Mouse (Mus musculus): ENCODE results near the gene Gm11634. TPM values are rescaled to one million over a fixed set of nuclear protein-coding genes. Genes with fewer than 3 reads are reported as not detected.
"Not testable (repeated sequence)": the region's sequence is repeated elsewhere in the genome, so short reads cannot be mapped to it uniquely, and the experiment has no call there.

The Gm11634 gene
- polyA plus RNA-seq, 1 experiment from 2014 or later: 0.13 TPM

DNA sequence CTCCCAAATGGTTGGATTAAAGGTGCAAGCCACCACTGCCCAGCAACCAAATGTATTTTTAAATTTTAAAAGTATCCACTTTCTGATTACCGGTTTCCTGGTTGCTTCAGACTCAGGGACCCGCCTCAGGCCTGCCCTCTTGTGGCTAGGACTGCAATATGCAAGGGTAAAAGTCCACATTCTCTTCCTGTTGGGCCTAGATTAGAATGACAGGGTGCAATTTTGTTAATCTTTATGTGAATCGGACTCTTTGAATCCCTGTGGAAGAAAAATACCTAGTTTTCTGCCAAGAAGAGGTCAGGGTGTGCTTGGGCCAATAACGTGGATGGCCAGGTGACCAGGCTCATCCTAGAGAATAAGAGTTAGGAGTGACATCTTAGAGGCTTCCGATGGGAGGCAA lies 9.6 kb downstream of the Gm11634 start:
- no peaks in the 10 kb centered on the region for H3K4me1 ChIP-seq (replicated peaks; ENCODE audit: control insufficient read depth, insufficient read depth)
- peak; percentile 85 for TF ChIP-seq CTCF (IDR thresholded peaks at IDR 0.05; ENCODE audit: low read depth)
- TF ChIP-seq EP300 (optimal IDR thresholded peaks at IDR 0.05): no peak
- peak; percentile 84 for DNase-seq (ENCODE audit: low spot score)
- no peaks in the 10 kb centered on the region; the same call in 1 of the 2 replicates for H3K36me3 ChIP-seq (ENCODE audit: control insufficient read depth, insufficient read depth, low read length)
- H3K27ac ChIP-seq (replicated peaks): no peak overlapping the region
- ATAC-seq (ENCODE audit: low FRiP score, low TSS enrichment): peak; percentile 36; the same call in 1 of the 2 replicates
- 27% methylated on average over 5 of the region's 5 CpGs for WGBS
- H3K27me3 ChIP-seq (ENCODE audit: control insufficient read depth, insufficient read depth, low read length): no peaks in the 10 kb centered on the region
- no peak overlapping the region for H3K4me2 ChIP-seq (replicated peaks; ENCODE audit: low read depth)
- H3K9ac ChIP-seq (ENCODE audit: low read length): no peak overlapping the region
- no peaks in the 10 kb centered on the region for H3K9me3 ChIP-seq (ENCODE audit: control insufficient read depth, low read length)
- no peak overlapping the region for H3K4me3 ChIP-seq (ENCODE audit: low read depth, low read length)

DNA sequence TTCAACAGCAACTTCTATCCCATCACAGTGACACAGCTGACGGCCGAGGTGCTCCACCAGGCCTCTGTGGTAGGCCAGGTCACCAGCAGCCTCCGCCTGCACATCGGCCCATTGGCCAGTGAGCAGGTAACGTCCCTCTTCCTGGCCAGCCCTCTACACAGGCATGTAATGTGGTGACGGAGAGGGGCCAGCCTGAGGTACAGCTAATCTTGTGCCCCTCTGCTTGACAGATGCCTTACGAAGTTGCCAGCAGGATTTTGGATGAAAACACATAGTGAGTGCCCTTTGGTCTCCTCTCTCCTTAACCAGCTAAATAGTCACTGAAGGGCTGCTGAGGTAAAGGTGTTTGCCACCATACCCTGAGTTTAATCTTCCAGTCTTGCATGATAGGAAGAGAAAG lies 10.2 kb downstream of the Gm11634 start:
- no peak for TF ChIP-seq CTCF (IDR thresholded peaks at IDR 0.05; ENCODE audit: low read depth)
- TF ChIP-seq EP300 (optimal IDR thresholded peaks at IDR 0.05): no peak
- no peak overlapping the region for H3K4me3 ChIP-seq (ENCODE audit: low read depth, low read length)

DNA sequence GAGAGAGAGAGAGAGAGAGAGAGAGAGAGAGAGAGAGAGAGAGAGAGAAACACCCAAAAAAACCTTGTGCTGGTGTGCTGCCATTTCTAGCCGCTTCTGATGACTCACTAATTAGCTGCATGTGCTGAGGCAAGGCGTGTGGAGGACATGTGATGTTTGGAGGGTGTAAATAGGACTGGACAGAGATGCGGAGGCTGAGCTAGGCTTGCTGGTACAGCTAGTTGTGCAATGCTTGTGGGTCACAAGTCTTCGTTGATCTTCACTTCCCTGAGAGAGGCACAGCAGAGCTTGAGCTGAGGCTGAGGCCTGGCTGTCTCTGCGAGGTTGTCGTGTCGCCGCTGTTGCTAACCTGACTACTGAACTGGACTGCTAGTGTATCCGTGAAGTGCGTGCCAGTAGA lies 11.4 kb downstream of the Gm11634 start:
- Histone ChIP-seq H3K9me3 (ENCODE audit: control insufficient read depth, low read length) (no peaks in the 10 kb centered on the region), H3K27ac (replicated peaks) (no peak overlapping the region), H3K27me3 (ENCODE audit: control insufficient read depth, insufficient read depth, low read length) (no peaks in the 10 kb centered on the region), H3K9ac (ENCODE audit: low read length) (no peak overlapping the region), H3K4me1 (replicated peaks; ENCODE audit: control insufficient read depth, insufficient read depth) (no peaks in the 10 kb centered on the region), H3K36me3 (ENCODE audit: control insufficient read depth, insufficient read depth, low read length) (no peaks in the 10 kb centered on the region; the same call in 1 of the 2 replicates), H3K4me3 (ENCODE audit: low read depth, low read length) (no peak overlapping the region), H3K4me2 (replicated peaks; ENCODE audit: low read depth) (no peak overlapping the region)
- TF ChIP-seq CTCF (IDR thresholded peaks at IDR 0.05; ENCODE audit: low read depth): no peak
- no peak for TF ChIP-seq EP300 (optimal IDR thresholded peaks at IDR 0.05)
- ATAC-seq (ENCODE audit: low FRiP score, low TSS enrichment): no peak; the same call in 1 of the 2 replicates
- WGBS: 85% methylated on average over 10 of the region's 10 CpGs
- no peak for DNase-seq (ENCODE audit: low spot score)

More for the DNA sequence above, 10.2 kb downstream of the Gm11634 start:
- Histone ChIP-seq H3K9ac (ENCODE audit: low read length) (no peak overlapping the region), H3K36me3 (ENCODE audit: control insufficient read depth, insufficient read depth, low read length) (no peaks in the 10 kb centered on the region; the same call in 1 of the 2 replicates), H3K4me2 (replicated peaks; ENCODE audit: low read depth) (no peak overlapping the region), H3K27ac (replicated peaks) (no peak overlapping the region), H3K27me3 (ENCODE audit: control insufficient read depth, insufficient read depth, low read length) (no peaks in the 10 kb centered on the region), H3K9me3 (ENCODE audit: control insufficient read depth, low read length) (no peaks in the 10 kb centered on the region), H3K4me1 (replicated peaks; ENCODE audit: control insufficient read depth, insufficient read depth) (no peaks in the 10 kb centered on the region)
- DNase-seq (ENCODE audit: low spot score): no peak
- ATAC-seq (ENCODE audit: low FRiP score, low TSS enrichment): no peak
- 91% methylated on average over 7 of the region's 7 CpGs for WGBS

DNA sequence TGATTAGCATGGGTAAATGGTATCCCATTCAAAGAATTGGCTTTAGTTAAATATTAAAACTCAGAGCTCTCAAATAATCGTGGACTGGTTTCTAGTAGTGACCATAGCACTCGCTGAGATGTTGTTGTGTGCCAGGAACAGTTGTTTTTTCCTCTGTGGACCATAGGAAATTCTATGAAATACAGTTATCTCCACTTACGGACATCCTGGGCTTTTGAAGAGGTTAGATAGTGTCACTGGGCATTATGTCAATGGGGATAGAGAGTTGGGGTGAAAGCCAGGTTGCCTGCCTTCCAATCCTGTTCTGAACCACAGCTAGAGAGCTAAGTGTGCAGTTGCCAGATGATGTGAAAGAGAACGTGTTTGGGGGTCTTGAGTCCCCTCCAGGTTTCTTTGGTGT lies 13.3 kb downstream of the Gm11634 start:
- Histone ChIP-seq H3K4me2 (replicated peaks; ENCODE audit: low read depth) (no peak overlapping the region), H3K4me3 (ENCODE audit: low read depth, low read length) (no peak overlapping the region), H3K9me3 (ENCODE audit: control insufficient read depth, low read length) (no peaks in the 10 kb centered on the region), H3K36me3 (ENCODE audit: control insufficient read depth, insufficient read depth, low read length) (no peaks in the 10 kb centered on the region; the same call in 1 of the 2 replicates), H3K27ac (replicated peaks) (no peak overlapping the region), H3K9ac (ENCODE audit: low read length) (no peak overlapping the region), H3K27me3 (ENCODE audit: control insufficient read depth, insufficient read depth, low read length) (no peaks in the 10 kb centered on the region), H3K4me1 (replicated peaks; ENCODE audit: control insufficient read depth, insufficient read depth) (peaks cover 2% of the 10 kb centered on the region; the same call in 1 of the 2 replicates)
- TF ChIP-seq EP300 (optimal IDR thresholded peaks at IDR 0.05) (no peak), CTCF (IDR thresholded peaks at IDR 0.05; ENCODE audit: low read depth) (no peak)
- DNase-seq (ENCODE audit: low spot score): no peak
- WGBS: 60% methylated on average over 4 of the region's 4 CpGs
- no peak for ATAC-seq (ENCODE audit: low FRiP score, low TSS enrichment)

DNA sequence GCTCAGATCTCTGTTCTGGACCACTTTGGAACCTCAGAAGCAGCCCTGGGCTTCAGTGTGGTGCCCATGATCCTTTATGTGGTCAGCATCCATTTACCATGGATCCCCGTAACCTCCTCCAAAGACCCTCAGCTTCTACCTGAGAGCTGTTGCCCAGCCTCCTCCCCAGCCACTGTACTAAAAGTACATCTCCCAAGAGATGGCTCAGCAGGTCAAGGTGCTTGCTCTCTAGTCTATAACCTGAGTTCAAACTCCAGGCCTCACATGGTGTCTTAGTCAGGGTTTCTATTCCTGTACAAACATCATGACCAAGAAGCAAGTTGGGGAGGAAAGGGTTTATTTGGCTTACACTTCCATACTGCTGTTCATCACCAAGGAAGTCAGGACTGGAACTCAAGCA lies 14.0 kb downstream of the Gm11634 start:
- not testable (repeated sequence) for H3K27me3 ChIP-seq (ENCODE audit: control insufficient read depth, insufficient read depth, low read length); DNase-seq (ENCODE audit: low spot score); H3K4me3 ChIP-seq (ENCODE audit: low read depth, low read length); H3K4me2 ChIP-seq (replicated peaks; ENCODE audit: low read depth); H3K27ac ChIP-seq (replicated peaks); H3K36me3 ChIP-seq (ENCODE audit: control insufficient read depth, insufficient read depth, low read length); H3K4me1 ChIP-seq (replicated peaks; ENCODE audit: control insufficient read depth, insufficient read depth); H3K9ac ChIP-seq (ENCODE audit: low read length); ATAC-seq (ENCODE audit: low FRiP score, low TSS enrichment); H3K9me3 ChIP-seq (ENCODE audit: control insufficient read depth, low read length)
- 95% methylated on average over 1 of the region's 1 CpGs for WGBS

- 91% methylated on average over 2 of the region's 2 CpGs for WGBS
- Histone ChIP-seq H3K4me2 (replicated peaks; ENCODE audit: low read depth) (no peak overlapping the region), H3K27me3 (ENCODE audit: control insufficient read depth, insufficient read depth, low read length) (no peaks in the 10 kb centered on the region), H3K4me3 (ENCODE audit: low read depth, low read length) (no peak overlapping the region), H3K9ac (ENCODE audit: low read length) (no peak overlapping the region), H3K9me3 (ENCODE audit: control insufficient read depth, low read length) (no peaks in the 10 kb centered on the region), H3K27ac (replicated peaks) (no peak overlapping the region), H3K36me3 (ENCODE audit: control insufficient read depth, insufficient read depth, low read length) (peaks cover 9% of the 10 kb centered on the region; the same call in 1 of the 2 replicates), H3K4me1 (replicated peaks; ENCODE audit: control insufficient read depth, insufficient read depth) (peaks cover 2% of the 10 kb centered on the region; the same call in 1 of the 2 replicates)
- TF ChIP-seq CTCF (IDR thresholded peaks at IDR 0.05; ENCODE audit: low read depth) (no peak), EP300 (optimal IDR thresholded peaks at IDR 0.05) (no peak)
- DNase-seq (ENCODE audit: low spot score) (no peak), ATAC-seq (ENCODE audit: low FRiP score, low TSS enrichment) (no peak)
Observed at GRCm38 (mm10) chr11:101583205-101583604, 15.9 kb downstream of the Gm11634 start.

All from stomach, postnatal 0 days (tissue).